Mouse (Mus musculus) layer of hippocampus, adult 18-20 months (tissue): ENCODE data around the gene Klrb1b. TPM values are rescaled to one million over a fixed set of nuclear protein-coding genes. Genes with fewer than 3 reads are reported as not detected.

Source experiments
- total RNA-seq, 2 experiments: library from RNA; stranded (reverse); gene quantifications; 2 replicates each; pipeline ENCODE4 v1.2.3; 2021

Gene Klrb1b
- total RNA-seq, 2 experiments from 2014 or later = not detected

Other genes with a start within 250 kb of the Klrb1b start
- 10 to 100 TPM in 1 of 2 experiments, 1 to 10 TPM in 1; 7.2 to 12.3 TPM for gene A2ml1, start 244.7 kb downstream of the Klrb1b start, total RNA-seq
- not detected for gene Klrb1a, start 202.8 kb downstream of the Klrb1b start, total RNA-seq
- not detected for gene Clec2h, start 163.9 kb downstream of the Klrb1b start, total RNA-seq
- gene Klrb1, start 103.3 kb downstream of the Klrb1b start, total RNA-seq = not detected
- not detected for gene Klrb1c, start 37.1 kb downstream of the Klrb1b start, total RNA-seq
- not detected for gene Gm44511, start within 50 bp of the Klrb1b start, total RNA-seq
- gene Clec2i, start 61.3 kb upstream of the Klrb1b start, total RNA-seq = not detected
- gene BC035044, start 64.8 kb upstream of the Klrb1b start, total RNA-seq = 1 to 10 TPM; 1.7 to 1.9 TPM
- gene Clec2g, start 108.0 kb upstream of the Klrb1b start, total RNA-seq = under 1 TPM in 1 of 2 experiments, not detected in 1; 0.63 TPM
- not detected for gene Klrb1f, start 219.6 kb upstream of the Klrb1b start, total RNA-seq